Mouse (Mus musculus): ENCODE measurements at regions not wholly inside any gene's neighbourhood (a gene's known extent, or its start where the extent isn't known, plus 50 kb on each side); places are given as distances from the start of the nearest gene placed in this dataset.

- H3K27me3 ChIP-seq (ENCODE audit: insufficient read depth, low read length) = no peaks in the 10 kb centered on the region
- no peak overlapping the region for H3K4me3 ChIP-seq (replicated peaks; ENCODE audit: low read depth, low read length)
- no peaks in the 10 kb centered on the region for H3K9me3 ChIP-seq (replicated peaks; ENCODE audit: low read length)
- no peak overlapping the region for H3K27ac ChIP-seq
- no peaks in the 10 kb centered on the region for H3K36me3 ChIP-seq (ENCODE audit: insufficient read depth, low read length)
- peak; percentile 59 for DNase-seq (ENCODE audit: low spot score)
- WGBS = 66% methylated on average over 4 of the region's 4 CpGs
- ATAC-seq (replicated peaks; ENCODE audit: low FRiP score, low read depth) = no peak
- no peak for TF ChIP-seq CTCF (IDR thresholded peaks at IDR 0.05; ENCODE audit: low read depth)
- H3K4me2 ChIP-seq (ENCODE audit: low read length) = no peak overlapping the region
- H3K4me1 ChIP-seq (replicated peaks; ENCODE audit: insufficient read depth, low read length) = no peaks in the 10 kb centered on the region
- no peak overlapping the region for H3K9ac ChIP-seq (ENCODE audit: low read depth, low read length)
These were observed 209.8 kb downstream of the 4933402N22Rik start for GRCm38 (mm10) chr5:12127484-12128265.

- Histone ChIP-seq H3K9ac (ENCODE audit: low read depth, low read length) (no peak overlapping the region), H3K4me2 (ENCODE audit: low read length) (no peak overlapping the region), H3K4me1 (replicated peaks; ENCODE audit: insufficient read depth, low read length) (no peaks in the 10 kb centered on the region), H3K27me3 (ENCODE audit: insufficient read depth, low read length) (no peaks in the 10 kb centered on the region), H3K36me3 (ENCODE audit: insufficient read depth, low read length) (no peaks in the 10 kb centered on the region), H3K27ac (no peak overlapping the region), H3K4me3 (replicated peaks; ENCODE audit: low read depth, low read length) (no peak overlapping the region), H3K9me3 (replicated peaks; ENCODE audit: low read length) (no peaks in the 10 kb centered on the region; the same call in 1 of the 2 replicates)
- DNase-seq (ENCODE audit: low spot score) = no peak
- no peak for ATAC-seq (replicated peaks; ENCODE audit: low FRiP score, low read depth)
- no peak for TF ChIP-seq CTCF (IDR thresholded peaks at IDR 0.05; ENCODE audit: low read depth)
These were observed 221.1 kb downstream of the 4933402N22Rik start for GRCm38 (mm10) chr5:12138961-12139360.

- no peaks in the 10 kb centered on the region for H3K27me3 ChIP-seq (ENCODE audit: insufficient read depth, low read length)
- H3K27ac ChIP-seq = no peak overlapping the region
- DNase-seq (ENCODE audit: low spot score) = peak; percentile 4
- H3K36me3 ChIP-seq (ENCODE audit: insufficient read depth, low read length) = no peaks in the 10 kb centered on the region
- TF ChIP-seq CTCF (IDR thresholded peaks at IDR 0.05; ENCODE audit: low read depth) = no peak
- WGBS = 29% methylated on average over 4 of the region's 4 CpGs
- no peaks in the 10 kb centered on the region for H3K9me3 ChIP-seq (replicated peaks; ENCODE audit: low read length)
- ATAC-seq (replicated peaks; ENCODE audit: low FRiP score, low read depth) = no peak
- no peak overlapping the region for H3K4me3 ChIP-seq (replicated peaks; ENCODE audit: low read depth, low read length)
- no peak overlapping the region for H3K9ac ChIP-seq (ENCODE audit: low read depth, low read length)
- no peaks in the 10 kb centered on the region for H3K4me1 ChIP-seq (replicated peaks; ENCODE audit: insufficient read depth, low read length)
- H3K4me2 ChIP-seq (ENCODE audit: low read length) = no peak overlapping the region
These were observed 229.9 kb upstream of the Sema3d start for GRCm38 (mm10) chr5:12153295-12153694.

- H3K4me2 ChIP-seq (ENCODE audit: low read length) = no peak overlapping the region
- H3K4me3 ChIP-seq (replicated peaks; ENCODE audit: low read depth, low read length) = no peak overlapping the region
- no peak overlapping the region for H3K27ac ChIP-seq
- 45% methylated on average over 3 of the region's 3 CpGs for WGBS
- no peak overlapping the region for H3K9ac ChIP-seq (ENCODE audit: low read depth, low read length)
- no peaks in the 10 kb centered on the region for H3K9me3 ChIP-seq (replicated peaks; ENCODE audit: low read length)
- H3K27me3 ChIP-seq (ENCODE audit: insufficient read depth, low read length) = no peaks in the 10 kb centered on the region
- no peak for TF ChIP-seq CTCF (IDR thresholded peaks at IDR 0.05; ENCODE audit: low read depth)
- no peaks in the 10 kb centered on the region for H3K4me1 ChIP-seq (replicated peaks; ENCODE audit: insufficient read depth, low read length)
- ATAC-seq (replicated peaks; ENCODE audit: low FRiP score, low read depth) (no peak; the same call in 1 of the 2 replicates), DNase-seq (ENCODE audit: low spot score) (peak; percentile 71)
- H3K36me3 ChIP-seq (ENCODE audit: insufficient read depth, low read length) = no peaks in the 10 kb centered on the region
These were observed 228.6 kb upstream of the Sema3d start for GRCm38 (mm10) chr5:12154551-12155091.

DNA sequence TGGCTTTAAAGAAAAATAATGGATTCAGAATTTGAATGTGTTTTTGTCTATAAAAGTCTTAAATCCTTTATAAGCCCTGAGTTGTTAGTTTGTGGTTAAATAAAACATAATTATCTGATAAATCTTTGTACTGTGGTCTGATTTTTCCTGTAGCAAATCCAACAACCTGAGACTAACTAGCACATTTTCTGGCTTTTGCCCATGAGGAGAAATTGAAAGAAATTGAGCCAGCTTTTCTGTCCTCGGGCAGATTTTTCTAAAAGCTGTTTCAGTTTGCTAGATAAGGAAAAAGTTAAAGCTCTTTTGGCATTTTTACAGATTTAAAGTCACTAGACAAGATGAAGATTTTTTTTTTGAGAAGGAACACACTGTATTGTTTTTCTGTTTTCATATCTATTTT lies 191.5 kb upstream of the Sema3d start:
- H3K9ac ChIP-seq (ENCODE audit: low read depth, low read length) = no peak overlapping the region
- no peaks in the 10 kb centered on the region for H3K9me3 ChIP-seq (replicated peaks; ENCODE audit: low read length)
- no peaks in the 10 kb centered on the region for H3K4me1 ChIP-seq (replicated peaks; ENCODE audit: insufficient read depth, low read length)
- no peak overlapping the region for H3K4me3 ChIP-seq (replicated peaks; ENCODE audit: low read depth, low read length)
- no peak overlapping the region for H3K4me2 ChIP-seq (ENCODE audit: low read length)
- no peaks in the 10 kb centered on the region for H3K27me3 ChIP-seq (ENCODE audit: insufficient read depth, low read length)
- ATAC-seq (replicated peaks; ENCODE audit: low FRiP score, low read depth) (no peak), DNase-seq (ENCODE audit: low spot score) (no peak)
- no peaks in the 10 kb centered on the region for H3K36me3 ChIP-seq (ENCODE audit: insufficient read depth, low read length)
- 44% methylated on average over 1 of the region's 1 CpGs for WGBS
- H3K27ac ChIP-seq = no peak overlapping the region
- no peak for TF ChIP-seq CTCF (IDR thresholded peaks at IDR 0.05; ENCODE audit: low read depth)

DNA sequence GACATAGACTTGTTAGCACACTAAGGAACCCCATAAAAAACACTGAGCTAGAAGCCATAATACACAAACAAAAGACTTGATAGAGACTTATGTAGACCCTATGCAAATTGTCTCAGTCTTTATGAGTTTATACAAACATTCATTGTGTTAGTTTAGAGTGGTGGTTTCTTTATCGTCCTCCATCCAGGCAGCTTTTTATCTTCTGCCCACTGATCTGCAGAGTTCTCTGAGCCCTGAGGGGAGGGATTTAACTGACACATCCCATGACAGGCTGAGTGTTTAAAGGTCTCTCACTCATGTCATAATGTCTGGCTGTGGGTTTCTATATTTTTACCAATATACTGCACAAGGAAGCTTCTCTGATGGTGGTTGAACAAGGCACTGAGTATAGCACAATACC lies 175.7 kb upstream of the Sema3d start:
- 80% methylated on average over 1 of the region's 1 CpGs for WGBS
- Histone ChIP-seq H3K4me2 (ENCODE audit: low read length) (no peak overlapping the region), H3K27me3 (ENCODE audit: insufficient read depth, low read length) (no peaks in the 10 kb centered on the region), H3K36me3 (ENCODE audit: insufficient read depth, low read length) (no peaks in the 10 kb centered on the region), H3K4me1 (replicated peaks; ENCODE audit: insufficient read depth, low read length) (no peaks in the 10 kb centered on the region), H3K9ac (ENCODE audit: low read depth, low read length) (no peak overlapping the region), H3K9me3 (replicated peaks; ENCODE audit: low read length) (no peaks in the 10 kb centered on the region; the same call in 1 of the 2 replicates), H3K27ac (no peak overlapping the region), H3K4me3 (replicated peaks; ENCODE audit: low read depth, low read length) (no peak overlapping the region)
- DNase-seq (ENCODE audit: low spot score) (no peak), ATAC-seq (replicated peaks; ENCODE audit: low FRiP score, low read depth) (no peak)
- no peak for TF ChIP-seq CTCF (IDR thresholded peaks at IDR 0.05; ENCODE audit: low read depth)

All from kidney, postnatal 0 days (tissue).